In the genomic region with DNA sequence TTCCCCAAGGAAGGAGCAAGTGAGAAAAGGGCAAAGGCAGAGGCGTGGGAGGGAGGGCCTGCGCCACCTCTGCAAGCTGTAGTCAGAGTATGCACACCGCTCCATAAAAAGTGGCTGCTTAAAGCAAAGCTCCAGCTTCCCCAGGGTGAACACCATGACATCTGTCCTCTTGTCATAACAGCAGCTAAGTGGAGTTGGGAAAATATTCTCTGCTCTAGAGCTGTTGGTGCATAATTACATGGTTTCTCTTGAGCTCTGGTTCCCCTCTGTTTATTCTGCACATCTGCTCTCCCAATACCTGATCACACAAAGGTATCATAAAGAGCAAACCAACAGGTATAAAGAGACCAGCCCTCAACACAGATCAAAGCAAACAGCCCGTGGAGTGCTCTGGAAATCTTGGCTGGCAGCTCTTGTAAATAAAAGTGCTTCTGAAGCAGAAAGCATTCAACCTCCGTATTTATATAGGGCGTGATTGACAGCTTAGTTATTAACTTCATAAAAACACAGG, we compare ENCODE assay signal across 9 mouse cellular contexts.
DNase-seq lines count a peak whose midpoint lies in the region; ATAC-seq lines count a peak whose summit lies in the region.
"Had no signal": no experiment of that assay in that cellular context is flagged by ENCODE, and none has a peak within 500 bp of the region (broad histone marks: within the 10 kb centered on the region; RNA-seq: fewer than 3 reads in every experiment).

No protein-coding gene starts in this region.

- peak; percentile 82 for DNase-seq in heart, adult 11 months
- DNase-seq in heart, adult 9 months (ENCODE audit: low spot score in 2 of 2): no peak
- peak; percentile 92 for DNase-seq in embryonic facial prominence, embryonic 14.5 days (ENCODE audit: low spot score)
- peak; percentile 42 for DNase-seq in kidney, adult 9 months
- DNase-seq in c-Kit-positive CD71-positive TER-119-positive erythroid progenitor cells, embryonic 14.5 days (ENCODE audit: low spot score): no peak
- DNase-seq: retina, postnatal 1 day had no signal

- H3K36me3 ChIP-seq in embryonic facial prominence, embryonic 14.5 days (ENCODE audit: control insufficient read depth, insufficient read depth, low read length): no peaks in the 10 kb centered on the region
- H3K36me3 ChIP-seq in midbrain, embryonic 12.5 days: no peaks in the 10 kb centered on the region

- H3K4me1 ChIP-seq in embryonic facial prominence, embryonic 14.5 days (ENCODE audit: control insufficient read depth, insufficient read depth, low read length): peaks cover 55% of the 10 kb centered on the region
- H3K4me1 ChIP-seq in midbrain, embryonic 12.5 days: peaks cover 42% of the 10 kb centered on the region

- no peak overlapping the region for H3K9ac ChIP-seq in embryonic facial prominence, embryonic 14.5 days (ENCODE audit: low read depth, low read length)
- H3K9ac ChIP-seq in midbrain, embryonic 12.5 days (replicated peaks): no peak overlapping the region

- H3K27ac ChIP-seq in embryonic facial prominence, embryonic 14.5 days (replicated peaks; ENCODE audit: low read depth, low read length): peak overlapping the region; percentile 69
- peak overlapping the region; percentile 74 for H3K27ac ChIP-seq in midbrain, embryonic 12.5 days (replicated peaks)

- no peaks in the 10 kb centered on the region for H3K9me3 ChIP-seq in embryonic facial prominence, embryonic 14.5 days (ENCODE audit: control insufficient read depth, low read length)
- H3K9me3 ChIP-seq in midbrain, embryonic 12.5 days: no peaks in the 10 kb centered on the region

- 28% methylated on average over 6 of the region's 6 CpGs for WGBS in embryonic facial prominence, embryonic 14.5 days
- 54% methylated on average over 6 of the region's 6 CpGs for WGBS in midbrain, embryonic 12.5 days

- H3K4me2 ChIP-seq in embryonic facial prominence, embryonic 14.5 days (ENCODE audit: low read depth, low read length): 0 out of 2 replicates have a peak overlapping the region, but pooled peaks have one; percentile 4
- H3K4me2 ChIP-seq in midbrain, embryonic 12.5 days (replicated peaks): no peak overlapping the region

- H3K4me3 ChIP-seq in embryonic facial prominence, embryonic 14.5 days (ENCODE audit: low read depth, low read length): no peak overlapping the region
- no peak overlapping the region for H3K4me3 ChIP-seq in midbrain, embryonic 12.5 days

- H3K27me3 ChIP-seq in embryonic facial prominence, embryonic 14.5 days (replicated peaks; ENCODE audit: control insufficient read depth, insufficient read depth, low read length): no peaks in the 10 kb centered on the region
- H3K27me3 ChIP-seq in midbrain, embryonic 12.5 days: no peaks in the 10 kb centered on the region

- ATAC-seq in embryonic facial prominence, embryonic 14.5 days (ENCODE audit: low read depth): peak; percentile 70
- ATAC-seq in midbrain, embryonic 12.5 days (ENCODE audit: low FRiP score, low read depth): no peak; the same call in 1 of the 2 replicates
- no peak for ATAC-seq in erythroid progenitor cell, adult 5-6 weeks (replicated peaks; ENCODE audit: low FRiP score, poor library complexity, severe bottlenecking)
- ATAC-seq in inflammation-experienced regulatory T-cells, adult 6 months: no peak

Comparison
In these comparisons a context has a peak if more than half of its experiments do, and no peak if none do; other contexts are left out.
1. DNase-seq: peak in heart, adult 11 months (single experiment), embryonic facial prominence, embryonic 14.5 days (single experiment) and kidney, adult 9 months (single experiment); none in heart, adult 9 months (0 of 2) and c-Kit-positive CD71-positive TER-119-positive erythroid progenitor cells, embryonic 14.5 days (single experiment).